Mouse (Mus musculus): ENCODE data around the gene Drc3. TPM values are rescaled to one million over a fixed set of nuclear protein-coding genes. Genes with fewer than 3 reads are reported as not detected.

Gene Drc3
- 1.3 and 1.5 TPM in 2 replicates for polyA plus RNA-seq (2014; fragmentation: Nextera tagmentation; extraction: Ambion mirVana)

GRCm38 (mm10) chr11:60352559-60353411, at the start of gene Drc3, which contains the start of gene Tom1l2:
TSS of gene Drc3 (plus strand) at chr11:60353329.
TSS of gene Tom1l2 (minus strand) at chr11:60352905.
- under 1% methylated on average over 56 of the region's 57 CpGs for WGBS
- Histone ChIP-seq H3K4me3 (ENCODE audit: low read length) (peak within 1 kb of the TSS; percentile 60), H3K36me3 (ENCODE audit: control insufficient read depth, insufficient read depth, low read length) (no peaks in the 10 kb centered on the region), H3K4me1 (ENCODE audit: control insufficient read depth, insufficient read depth, low read length) (peaks cover 6% of the 10 kb centered on the region; the same call in 1 of the 2 replicates), H3K27ac (ENCODE audit: low read depth, low read length) (no peak within 1 kb of the TSS; the same call in 1 of the 2 replicates), H3K4me2 (replicated peaks; ENCODE audit: low read depth, low read length) (peak within 1 kb of the TSS; percentile 58), H3K27me3 (ENCODE audit: control insufficient read depth, insufficient read depth, low read length) (no peaks in the 10 kb centered on the region), H3K9ac (ENCODE audit: low read depth, low read length) (peak within 1 kb of the TSS; percentile 65), H3K9me3 (ENCODE audit: control insufficient read depth, low read length) (no peaks in the 10 kb centered on the region)
- peak; percentile 100 for ATAC-seq (ENCODE audit: low FRiP score, low TSS enrichment)

DNA sequence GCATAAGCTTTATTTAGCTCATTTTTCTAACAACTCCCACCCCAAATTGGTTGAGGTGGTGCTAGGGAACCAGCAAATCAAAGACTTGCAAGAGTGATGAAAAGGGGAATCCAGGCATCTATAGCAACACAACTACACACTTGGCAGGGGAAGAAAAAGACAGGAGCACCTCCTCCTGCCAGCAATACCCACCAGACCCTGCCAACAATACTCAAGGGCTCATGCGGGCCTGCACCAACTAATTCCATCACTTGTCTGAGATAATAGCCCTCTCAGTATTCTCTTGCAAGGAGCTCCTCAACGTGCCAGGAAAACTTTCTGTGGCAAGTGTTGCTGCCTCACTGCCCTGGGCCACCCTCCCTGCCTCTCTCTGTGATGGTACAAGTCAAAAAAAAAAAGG, 49.6 kb upstream of the Drc3 start:
- no peak overlapping the region for H3K4me2 ChIP-seq (replicated peaks; ENCODE audit: low read depth, low read length)
- no peaks in the 10 kb centered on the region for H3K27me3 ChIP-seq (ENCODE audit: control insufficient read depth, insufficient read depth, low read length)
- WGBS, result 84% methylated on average over 2 of the region's 2 CpGs
- no peak overlapping the region for H3K4me3 ChIP-seq (ENCODE audit: low read length)
- no peak overlapping the region for H3K27ac ChIP-seq (ENCODE audit: low read depth, low read length)
- no peak for ATAC-seq (ENCODE audit: low FRiP score, low TSS enrichment)
- no peaks in the 10 kb centered on the region for H3K36me3 ChIP-seq (ENCODE audit: control insufficient read depth, insufficient read depth, low read length)
- H3K9ac ChIP-seq (ENCODE audit: low read depth, low read length), result no peak overlapping the region
- peaks cover 20% of the 10 kb centered on the region for H3K4me1 ChIP-seq (ENCODE audit: control insufficient read depth, insufficient read depth, low read length)
- H3K9me3 ChIP-seq (ENCODE audit: control insufficient read depth, low read length), result no peaks in the 10 kb centered on the region

DNA sequence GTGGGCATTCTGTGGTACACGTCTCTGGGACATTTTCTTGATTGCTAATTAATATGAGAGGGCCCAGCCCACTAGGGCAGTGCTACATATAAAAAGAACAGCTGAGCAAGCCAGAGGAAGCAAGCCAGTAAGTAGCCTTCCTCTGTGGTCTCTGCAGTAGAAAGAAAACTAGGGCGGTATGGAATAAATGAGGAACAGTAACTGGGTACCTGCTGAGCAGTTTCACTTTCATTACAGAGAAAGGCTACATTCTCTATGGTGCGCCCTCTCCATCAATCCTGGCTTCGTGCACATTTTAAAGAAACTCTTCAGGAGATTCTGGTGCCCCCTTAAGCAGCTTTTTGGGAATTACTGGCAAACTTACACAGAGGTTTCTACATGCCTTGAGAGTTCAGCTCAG, 47.5 kb upstream of the Drc3 start:
- ATAC-seq (ENCODE audit: low FRiP score, low TSS enrichment), result no peak
- no peak overlapping the region for H3K4me3 ChIP-seq (ENCODE audit: low read length)
- no peaks in the 10 kb centered on the region for H3K27me3 ChIP-seq (ENCODE audit: control insufficient read depth, insufficient read depth, low read length)
- H3K4me2 ChIP-seq (replicated peaks; ENCODE audit: low read depth, low read length), result no peak overlapping the region
- 73% methylated on average over 4 of the region's 4 CpGs for WGBS
- no peak overlapping the region for H3K27ac ChIP-seq (ENCODE audit: low read depth, low read length)
- peaks cover 25% of the 10 kb centered on the region for H3K4me1 ChIP-seq (ENCODE audit: control insufficient read depth, insufficient read depth, low read length)
- H3K9me3 ChIP-seq (ENCODE audit: control insufficient read depth, low read length), result no peaks in the 10 kb centered on the region
- H3K36me3 ChIP-seq (ENCODE audit: control insufficient read depth, insufficient read depth, low read length), result no peaks in the 10 kb centered on the region
- H3K9ac ChIP-seq (ENCODE audit: low read depth, low read length), result no peak overlapping the region

DNA sequence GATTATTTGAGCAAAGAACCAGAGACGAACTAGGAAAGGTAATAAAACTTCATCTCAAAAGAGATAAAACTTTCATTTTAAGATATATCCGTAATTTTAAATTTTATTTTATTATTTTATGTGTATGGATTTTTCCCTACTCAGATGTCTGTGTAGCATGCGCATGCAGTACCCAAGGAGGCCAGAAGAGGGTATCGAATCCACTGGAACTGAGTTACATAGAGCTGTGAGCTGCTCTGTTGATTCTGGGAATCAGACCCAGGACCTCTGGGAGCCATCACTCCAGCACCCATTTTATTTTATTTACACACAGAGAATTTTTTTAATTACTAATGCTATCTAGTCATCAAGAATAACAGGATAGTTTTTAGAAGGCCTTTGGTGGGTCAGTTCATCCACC, 46.3 kb upstream of the Drc3 start:
- Histone ChIP-seq H3K9ac (ENCODE audit: low read depth, low read length) (no peak overlapping the region), H3K36me3 (ENCODE audit: control insufficient read depth, insufficient read depth, low read length) (no peaks in the 10 kb centered on the region), H3K9me3 (ENCODE audit: control insufficient read depth, low read length) (no peaks in the 10 kb centered on the region), H3K27ac (ENCODE audit: low read depth, low read length) (no peak overlapping the region), H3K4me2 (replicated peaks; ENCODE audit: low read depth, low read length) (no peak overlapping the region), H3K4me3 (ENCODE audit: low read length) (no peak overlapping the region), H3K4me1 (ENCODE audit: control insufficient read depth, insufficient read depth, low read length) (peaks cover 33% of the 10 kb centered on the region), H3K27me3 (ENCODE audit: control insufficient read depth, insufficient read depth, low read length) (no peaks in the 10 kb centered on the region)
- ATAC-seq (ENCODE audit: low FRiP score, low TSS enrichment), result no peak
- 73% methylated on average over 4 of the region's 4 CpGs for WGBS

DNA sequence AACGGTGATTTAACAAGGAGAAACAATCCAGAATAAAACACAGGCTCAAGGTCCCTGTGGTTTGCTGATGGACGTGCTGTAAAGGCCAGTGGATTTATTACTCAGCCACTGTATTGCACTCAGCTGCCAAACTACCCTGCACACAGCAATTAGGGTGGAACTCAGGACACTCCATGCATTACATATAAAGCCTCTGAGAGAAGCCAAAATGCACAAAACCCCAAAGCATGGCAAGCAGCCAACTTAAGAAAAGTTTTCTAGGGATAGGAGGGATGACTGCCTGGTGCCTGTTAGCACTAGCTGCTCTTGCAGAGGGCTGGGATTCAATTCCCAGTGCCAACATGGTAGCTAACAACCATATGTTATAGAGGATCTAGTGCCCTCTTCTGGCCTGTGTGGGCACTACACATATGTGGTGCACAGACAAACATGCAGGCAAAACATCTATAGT, 45.7 kb upstream of the Drc3 start:
- Histone ChIP-seq H3K9me3 (ENCODE audit: control insufficient read depth, low read length) (no peaks in the 10 kb centered on the region), H3K4me1 (ENCODE audit: control insufficient read depth, insufficient read depth, low read length) (peaks cover 33% of the 10 kb centered on the region), H3K4me3 (ENCODE audit: low read length) (no peak overlapping the region), H3K36me3 (ENCODE audit: control insufficient read depth, insufficient read depth, low read length) (no peaks in the 10 kb centered on the region), H3K27me3 (ENCODE audit: control insufficient read depth, insufficient read depth, low read length) (no peaks in the 10 kb centered on the region), H3K4me2 (replicated peaks; ENCODE audit: low read depth, low read length) (no peak overlapping the region), H3K27ac (ENCODE audit: low read depth, low read length) (peak overlapping the region; percentile 49; the same call in 1 of the 2 replicates), H3K9ac (ENCODE audit: low read depth, low read length) (no peak overlapping the region)
- no peak for ATAC-seq (ENCODE audit: low FRiP score, low TSS enrichment)
- WGBS, result 74% methylated on average over 2 of the region's 2 CpGs

- no peak for ATAC-seq (ENCODE audit: low FRiP score, low TSS enrichment)
- 74% methylated on average over 2 of the region's 2 CpGs for WGBS
- H3K27ac ChIP-seq (ENCODE audit: low read depth, low read length), result peak overlapping the region; percentile 49
- H3K4me2 ChIP-seq (replicated peaks; ENCODE audit: low read depth, low read length), result no peak overlapping the region
- no peak overlapping the region for H3K4me3 ChIP-seq (ENCODE audit: low read length)
- H3K9me3 ChIP-seq (ENCODE audit: control insufficient read depth, low read length), result no peaks in the 10 kb centered on the region
- H3K36me3 ChIP-seq (ENCODE audit: control insufficient read depth, insufficient read depth, low read length), result no peaks in the 10 kb centered on the region
- H3K4me1 ChIP-seq (ENCODE audit: control insufficient read depth, insufficient read depth, low read length), result peaks cover 34% of the 10 kb centered on the region
- H3K9ac ChIP-seq (ENCODE audit: low read depth, low read length), result no peak overlapping the region
- H3K27me3 ChIP-seq (ENCODE audit: control insufficient read depth, insufficient read depth, low read length), result no peaks in the 10 kb centered on the region
Measured at GRCm38 (mm10) chr11:60308061-60308460, 45.1 kb upstream of the Drc3 start.

DNA sequence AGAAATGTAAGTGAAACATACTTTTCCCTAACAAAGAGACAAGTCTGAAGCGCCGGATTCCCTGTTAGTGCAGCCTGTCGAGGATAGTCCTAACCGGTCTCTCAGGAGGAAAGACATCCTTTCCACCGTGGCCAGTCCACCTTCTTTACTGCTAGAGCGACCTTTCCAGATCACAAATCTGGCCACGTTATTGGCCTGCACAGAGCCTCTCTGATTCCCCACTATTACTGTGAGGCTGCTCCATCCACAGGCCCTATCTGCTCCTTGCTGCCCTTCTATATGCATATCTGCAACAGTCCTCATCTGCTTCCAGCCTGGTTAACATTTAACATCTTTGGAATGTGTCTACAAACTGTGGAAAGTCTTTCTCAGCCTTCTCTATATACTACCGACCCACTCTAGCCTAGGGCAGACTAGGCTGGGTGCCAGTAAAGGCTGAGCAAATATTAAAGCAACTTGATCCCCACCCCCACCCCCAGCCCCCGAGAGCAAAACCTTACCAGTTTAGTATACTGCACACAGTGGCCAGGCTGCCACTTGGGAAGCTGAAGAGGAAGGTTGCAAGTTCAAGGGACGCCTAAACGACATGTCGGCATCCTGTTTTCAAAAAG, 44.5 kb upstream of the Drc3 start:
- Histone ChIP-seq H3K27ac (ENCODE audit: low read depth, low read length) (peak overlapping the region; percentile 49), H3K9me3 (ENCODE audit: control insufficient read depth, low read length) (0 out of 2 replicates have a peak, but pooled peaks cover 2% of the 10 kb centered on the region), H3K4me3 (ENCODE audit: low read length) (no peak overlapping the region), H3K36me3 (ENCODE audit: control insufficient read depth, insufficient read depth, low read length) (no peaks in the 10 kb centered on the region), H3K27me3 (ENCODE audit: control insufficient read depth, insufficient read depth, low read length) (no peaks in the 10 kb centered on the region), H3K4me1 (ENCODE audit: control insufficient read depth, insufficient read depth, low read length) (peaks cover 34% of the 10 kb centered on the region), H3K4me2 (replicated peaks; ENCODE audit: low read depth, low read length) (peak overlapping the region; percentile 16; the same call in 1 of the 2 replicates), H3K9ac (ENCODE audit: low read depth, low read length) (no peak overlapping the region)
- ATAC-seq (ENCODE audit: low FRiP score, low TSS enrichment), result peak; percentile 63; the same call in 1 of the 2 replicates
- WGBS, result 46% methylated on average over 12 of the region's 12 CpGs

DNA sequence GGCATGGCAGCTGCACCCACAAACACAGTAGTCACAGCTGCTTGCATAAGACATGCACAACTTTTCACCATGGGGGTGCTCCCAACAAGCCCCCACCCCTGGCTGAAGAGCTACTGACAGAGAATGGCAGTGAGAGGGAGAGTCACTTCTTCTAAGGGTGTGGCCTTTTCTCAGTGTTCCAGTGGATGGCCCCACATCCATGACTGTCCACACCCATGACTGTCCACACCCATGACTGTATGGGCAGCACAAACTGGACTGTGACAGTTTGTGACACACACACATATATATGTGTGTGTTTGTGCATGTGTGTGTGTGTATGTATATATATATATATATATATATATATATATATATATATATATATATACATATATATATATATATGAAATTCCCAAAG, 43.3 kb upstream of the Drc3 start:
- ATAC-seq (ENCODE audit: low FRiP score, low TSS enrichment), result no peak
- H3K9ac ChIP-seq (ENCODE audit: low read depth, low read length), result no peak overlapping the region
- H3K4me1 ChIP-seq (ENCODE audit: control insufficient read depth, insufficient read depth, low read length), result peaks cover 34% of the 10 kb centered on the region
- H3K9me3 ChIP-seq (ENCODE audit: control insufficient read depth, low read length), result 0 out of 2 replicates have a peak, but pooled peaks cover 2% of the 10 kb centered on the region
- no peak overlapping the region for H3K4me3 ChIP-seq (ENCODE audit: low read length)
- no peak overlapping the region for H3K27ac ChIP-seq (ENCODE audit: low read depth, low read length)
- H3K27me3 ChIP-seq (ENCODE audit: control insufficient read depth, insufficient read depth, low read length), result no peaks in the 10 kb centered on the region
- no peaks in the 10 kb centered on the region for H3K36me3 ChIP-seq (ENCODE audit: control insufficient read depth, insufficient read depth, low read length)
- no peak overlapping the region for H3K4me2 ChIP-seq (replicated peaks; ENCODE audit: low read depth, low read length)

Data from kidney, embryonic 14.5 days (tissue).